Mouse (Mus musculus) layer of hippocampus, adult 9-10 months (tissue): ENCODE results near the gene Napa.
A peak's percentile ranks its signal among the peaks of the same experiment; 100 is the strongest.

Experiments used
- DNase-seq: peaks from one replicate; pipeline ENCODE4 v3.0.0; 2022; ENCODE audit warnings: low spot score

The Napa gene

DNA sequence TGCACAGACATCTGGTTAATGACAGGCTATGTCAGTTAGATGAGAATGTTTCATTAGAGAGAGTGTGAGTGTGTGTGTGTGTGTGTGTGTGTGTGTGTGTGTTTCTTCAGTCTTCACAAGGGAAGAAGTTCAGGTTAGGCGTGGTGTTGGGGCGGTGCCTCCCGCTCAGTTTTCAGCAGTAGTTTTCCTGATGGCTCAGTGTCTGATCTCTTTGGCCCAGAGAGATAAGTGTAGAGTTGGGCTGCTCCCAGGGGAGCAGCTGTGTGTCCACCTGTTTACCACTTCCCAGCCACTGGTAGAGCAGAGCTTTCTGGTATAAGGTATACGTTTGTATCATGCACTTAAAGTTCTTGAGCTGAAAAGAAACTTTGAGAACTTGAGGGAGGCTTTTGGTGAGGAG lies 1.6 kb downstream of the Napa start:
- no peak for DNase-seq

DNA sequence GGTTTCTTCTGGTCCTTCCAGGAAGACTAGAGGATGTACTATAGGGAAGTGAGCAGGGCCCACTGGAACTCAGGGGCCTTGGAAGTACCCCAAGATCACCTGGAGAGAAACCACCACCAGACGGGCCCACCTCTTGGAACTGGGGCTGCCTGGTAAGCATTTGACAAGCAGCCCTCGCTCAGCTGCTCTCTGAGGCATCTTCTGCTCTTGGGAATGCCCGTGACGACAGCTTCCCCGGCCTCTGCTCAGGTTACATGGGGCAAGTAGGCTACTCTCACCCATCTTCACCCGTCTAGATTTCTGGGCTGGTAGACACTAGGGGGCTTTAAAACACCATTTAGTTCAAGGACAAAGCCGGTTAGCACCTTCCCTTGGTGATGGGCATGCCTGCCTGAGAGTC lies 2.8 kb downstream of the Napa start:
- no peak for DNase-seq

DNA sequence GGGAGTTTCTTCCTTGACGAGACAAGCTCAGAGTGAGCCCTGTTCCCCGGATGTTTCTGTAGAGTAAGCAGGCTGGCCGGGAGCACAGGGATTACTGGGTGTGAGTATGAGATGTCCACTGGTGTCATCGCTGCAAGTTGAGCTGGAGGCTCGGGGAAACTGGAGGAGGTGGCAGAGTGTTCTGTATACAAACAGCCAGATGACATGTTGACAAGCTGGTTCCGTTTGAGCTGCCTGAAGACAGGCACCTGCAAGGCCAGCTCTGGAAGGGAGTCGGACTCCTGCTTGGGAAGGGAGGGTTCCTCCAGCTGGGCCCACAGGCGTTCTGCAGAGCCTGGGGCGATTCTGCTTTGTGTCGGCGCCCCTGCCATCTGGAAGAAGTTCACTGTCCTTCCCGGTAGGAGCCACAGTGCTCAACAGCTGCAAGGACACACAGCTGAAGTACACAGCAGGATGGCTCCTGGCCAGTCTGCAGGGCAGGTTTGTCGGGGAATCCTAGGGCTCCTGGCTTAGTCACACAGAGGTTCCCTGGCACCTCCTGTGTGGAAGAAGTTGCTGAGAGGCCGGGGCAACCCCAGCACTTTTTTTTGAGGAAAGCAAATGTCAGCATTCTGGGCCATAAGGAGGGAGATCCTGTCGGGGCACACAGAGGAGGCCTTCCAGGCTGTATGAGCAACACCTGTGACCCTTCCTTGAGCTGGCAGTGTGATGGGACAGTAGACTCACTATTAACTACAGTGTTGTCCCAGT lies 3.6 kb downstream of the Napa start:
- no peak for DNase-seq

DNA sequence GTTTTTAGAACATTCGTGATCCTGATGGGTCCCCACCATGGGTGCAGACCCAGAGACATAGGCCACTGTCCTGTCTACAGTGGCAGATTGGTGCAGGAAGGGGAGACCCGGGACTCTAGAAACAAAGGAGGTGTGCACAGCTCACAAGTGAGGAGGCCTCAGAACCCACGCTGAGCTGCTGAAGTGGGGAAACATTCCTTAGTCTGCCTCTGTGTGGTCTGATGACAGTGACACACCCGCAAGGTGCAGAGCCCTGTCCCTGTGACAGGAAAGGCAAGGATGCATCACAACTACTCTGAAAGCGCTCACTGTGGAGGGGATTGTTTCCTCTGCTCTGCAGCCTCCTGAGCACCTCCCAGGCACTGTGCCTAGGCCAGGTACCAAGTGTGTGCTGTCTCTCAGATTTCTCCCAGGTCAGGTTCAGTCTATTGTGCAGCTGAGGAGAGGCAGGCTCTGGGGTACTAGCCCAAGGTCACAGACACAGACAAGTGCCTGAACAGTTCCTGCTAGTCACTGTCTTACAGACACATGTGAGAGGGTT lies 4.5 kb downstream of the Napa start:
- no peak for DNase-seq

DNA sequence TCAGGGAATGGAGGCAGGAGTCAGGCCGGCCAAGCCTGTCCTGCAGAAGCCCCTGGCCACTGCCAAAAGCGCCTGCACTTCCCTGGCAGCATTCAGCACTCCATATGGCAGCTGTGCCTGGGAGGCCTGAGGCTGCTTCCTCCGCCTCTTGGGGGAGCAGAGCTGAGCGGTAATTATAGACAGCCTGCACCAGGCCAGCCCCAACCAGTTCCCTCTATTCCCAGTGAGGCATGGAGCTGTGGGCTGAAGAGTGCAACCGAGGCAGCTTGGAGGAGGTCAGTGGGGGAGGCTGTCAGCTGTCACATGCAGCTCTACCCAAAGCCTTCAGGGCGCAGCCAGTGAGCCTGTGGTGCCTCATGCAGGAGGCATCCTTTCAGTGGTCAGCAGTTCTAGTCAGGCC lies 5.5 kb downstream of the Napa start:
- DNase-seq: no peak

DNA sequence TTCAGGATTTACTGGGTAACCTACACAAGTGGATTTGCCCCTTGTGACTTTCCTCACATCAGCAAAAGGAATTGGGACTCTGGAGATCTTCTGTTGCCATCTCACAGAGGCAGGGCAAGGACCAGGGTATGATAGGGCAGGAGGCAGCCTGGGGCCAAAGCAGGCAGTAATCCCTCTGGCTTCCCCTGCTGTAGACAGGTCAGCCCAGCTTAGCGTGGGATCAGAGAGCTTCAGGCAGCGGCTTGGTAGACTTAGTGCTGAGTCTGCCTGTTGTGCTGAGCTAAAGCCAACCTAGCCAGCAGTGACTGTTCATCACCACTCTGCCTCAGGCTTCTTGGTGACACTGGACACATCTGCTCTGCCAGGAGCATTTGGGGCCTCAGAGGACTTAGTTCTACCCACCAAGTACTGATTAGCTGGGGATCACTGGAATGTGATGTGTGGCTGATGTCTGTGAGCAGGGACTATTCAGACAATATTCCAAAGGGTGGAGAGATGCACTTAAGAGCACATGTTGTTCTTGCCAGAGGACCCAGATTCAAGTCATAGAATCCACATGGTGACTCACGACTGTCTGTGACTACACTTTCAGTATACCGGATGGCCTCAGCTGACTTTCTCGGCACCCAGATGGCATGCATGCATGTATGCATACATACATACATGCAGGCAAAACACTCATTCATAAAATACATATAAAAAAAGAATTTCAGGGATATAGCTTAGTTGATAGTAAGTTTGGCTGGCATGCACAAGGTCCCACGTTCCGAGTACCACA lies 6.5 kb downstream of the Napa start:
- DNase-seq: no peak

DNA sequence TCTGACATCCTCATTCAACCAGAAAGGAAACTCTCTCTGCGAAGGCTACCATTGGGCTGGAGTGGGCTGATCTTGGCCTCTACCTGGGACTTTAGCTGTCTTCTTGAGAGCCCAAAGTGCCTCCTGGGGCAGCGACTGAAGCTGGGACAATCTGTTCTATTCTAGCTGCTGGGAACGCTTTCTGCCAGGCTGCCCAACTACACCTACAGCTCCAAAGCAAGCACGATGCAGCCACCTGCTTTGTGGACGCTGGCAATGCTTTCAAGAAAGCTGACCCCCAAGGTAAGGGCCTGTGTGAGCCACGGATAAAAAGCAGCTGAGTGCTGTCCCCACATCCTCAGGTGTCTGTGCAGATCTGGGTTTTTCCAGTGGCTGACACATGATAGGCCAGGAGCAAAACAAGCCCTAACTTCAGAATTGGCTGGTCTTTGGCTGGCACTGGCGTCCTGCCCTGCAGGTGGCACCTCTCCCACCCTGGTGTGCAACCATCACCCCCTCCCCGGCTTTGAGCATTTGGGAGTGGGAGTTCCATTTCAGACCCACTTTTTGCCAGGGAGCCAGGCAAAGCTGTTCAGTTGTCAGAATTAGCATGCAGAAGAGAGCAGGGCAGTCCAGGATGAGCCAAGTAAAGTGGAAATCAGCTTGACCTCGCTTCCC lies 10.8 kb downstream of the Napa start:
- no peak for DNase-seq

DNA sequence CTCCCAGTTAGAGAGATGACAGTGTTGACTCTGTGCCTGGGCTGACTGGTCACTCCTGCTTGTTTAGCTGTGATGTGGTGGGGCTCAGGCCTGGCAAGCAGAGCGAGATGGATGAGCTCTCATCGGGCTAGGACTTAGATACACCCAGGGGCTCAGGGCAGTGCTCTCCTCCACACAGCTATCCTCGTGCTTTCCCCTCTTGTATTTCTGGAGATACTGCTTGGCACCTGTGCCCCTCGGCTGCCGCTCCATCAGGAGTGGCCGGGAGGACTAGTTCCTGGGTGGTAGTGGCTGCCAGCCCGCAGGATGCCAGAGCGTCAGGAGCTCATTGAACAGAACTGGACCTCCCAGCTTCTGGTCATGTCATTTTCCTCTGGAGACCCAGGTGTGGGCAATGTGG lies 11.9 kb downstream of the Napa start:
- no peak for DNase-seq

DNA sequence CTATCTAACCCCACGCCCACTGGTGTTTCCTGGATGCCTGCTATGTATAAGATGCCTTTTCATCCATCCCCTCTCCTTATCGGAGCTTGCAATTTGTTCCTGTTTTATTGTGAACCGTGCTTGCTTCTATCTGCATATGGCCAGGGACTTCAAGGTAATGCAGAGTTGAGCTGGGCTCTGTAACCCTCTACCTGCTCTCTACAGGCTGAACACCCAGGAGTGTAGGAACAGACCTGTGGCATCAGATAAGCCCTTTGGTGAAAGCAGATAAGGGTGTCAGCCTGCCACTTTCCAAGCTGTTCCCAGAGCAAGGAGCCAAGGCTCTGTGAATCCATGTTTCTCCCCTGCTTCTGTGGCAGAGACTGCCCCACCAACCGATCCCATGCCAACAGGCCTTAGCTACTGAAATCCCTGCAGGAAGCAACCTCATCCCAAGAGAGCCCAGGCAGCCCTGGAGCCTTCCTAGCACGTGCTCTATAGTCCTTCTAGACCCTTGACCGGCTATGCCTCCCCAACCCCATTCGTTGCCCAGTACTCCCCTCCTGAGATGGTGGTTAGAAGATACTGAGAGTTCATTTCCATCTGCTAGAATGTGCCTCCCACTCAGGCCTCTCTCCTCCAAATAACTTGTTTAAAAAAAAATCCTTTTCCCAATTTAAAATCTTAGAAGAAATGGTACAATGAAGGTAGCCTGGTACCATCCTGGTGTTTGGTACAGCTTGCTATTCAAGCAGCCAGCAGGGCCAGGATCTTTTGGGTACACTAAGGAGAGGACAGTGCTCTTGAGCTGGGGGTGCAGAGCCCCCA lies 13.2 kb downstream of the Napa start:
- no peak for DNase-seq

DNA sequence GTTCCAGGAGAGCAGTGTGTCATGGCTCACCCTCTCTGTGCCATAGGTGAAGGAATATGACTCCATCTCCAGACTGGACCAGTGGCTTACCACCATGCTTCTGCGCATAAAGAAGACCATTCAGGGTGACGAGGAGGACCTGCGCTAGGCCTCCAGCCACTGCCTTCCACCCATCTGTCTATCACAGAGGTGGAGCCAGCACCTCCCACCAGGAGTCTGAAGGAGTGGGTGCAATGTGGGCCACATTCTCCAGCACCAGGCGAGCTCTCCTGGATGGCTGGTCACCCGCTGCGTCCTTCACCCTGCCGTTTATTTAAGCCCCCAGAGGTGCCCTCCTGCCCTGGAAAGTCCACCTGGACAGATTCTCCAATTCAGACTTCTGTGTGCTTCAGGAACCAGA lies 18.2 kb downstream of the Napa start:
- DNase-seq: no peak

DNA sequence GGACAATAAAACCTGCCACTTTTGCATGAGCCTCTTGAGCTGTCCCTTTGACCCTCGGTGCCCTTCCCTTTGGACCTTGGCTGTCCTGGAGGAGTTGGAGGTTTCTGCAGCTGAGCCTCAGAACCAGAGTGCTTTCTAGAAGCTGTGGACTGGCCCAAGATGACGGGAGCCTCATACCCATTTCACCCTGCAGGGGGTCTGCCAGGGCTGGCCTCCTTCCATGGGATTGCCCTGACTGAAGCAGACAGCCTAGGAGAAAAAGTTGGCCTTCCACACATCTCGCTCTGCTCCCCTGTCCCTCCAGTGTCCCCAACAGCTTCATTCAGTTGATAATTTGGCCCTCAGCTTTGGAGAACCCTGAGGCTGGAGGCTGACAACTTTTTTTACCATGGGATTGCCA lies 18.8 kb downstream of the Napa start:
- no peak for DNase-seq

DNA sequence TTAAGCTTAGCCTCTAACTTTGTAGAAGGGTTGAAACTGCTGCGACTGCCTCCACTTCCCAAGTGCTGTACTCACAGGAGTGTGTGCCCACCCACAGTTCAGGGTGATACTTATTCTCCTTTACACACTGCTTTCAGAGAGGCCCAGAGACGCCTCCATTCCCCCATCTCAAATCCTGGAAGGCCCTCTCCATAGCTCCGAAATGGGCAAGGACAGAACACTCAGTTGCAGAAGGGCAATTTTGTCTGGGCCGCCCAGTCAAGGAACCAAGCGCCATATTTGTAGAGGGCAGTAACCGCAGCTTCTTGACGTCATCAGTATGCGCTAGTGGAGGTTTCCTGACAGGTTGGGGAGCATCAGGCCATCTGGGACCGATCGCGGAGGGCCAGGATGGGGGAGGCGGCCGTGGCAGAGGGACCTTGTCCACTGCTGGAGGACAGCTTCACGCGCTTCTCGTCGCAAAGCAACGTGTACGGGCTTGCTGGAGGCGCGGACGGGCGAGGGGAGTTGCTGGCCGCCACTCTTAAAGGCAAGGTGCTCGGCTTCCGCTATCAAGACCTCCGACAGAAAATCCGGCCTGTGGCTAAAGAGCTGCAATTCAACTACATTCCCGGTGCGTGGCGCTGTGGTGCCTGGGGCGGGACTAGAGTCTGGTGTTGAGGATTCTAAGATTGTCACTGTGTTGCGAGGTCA lies 21.5 kb downstream of the Napa start, which contains the start of gene Kptn:
Kptn (plus strand) TSS at position 327 of the 693 bp plus-strand sequence.
- DNase-seq: peak; percentile 94

DNA sequence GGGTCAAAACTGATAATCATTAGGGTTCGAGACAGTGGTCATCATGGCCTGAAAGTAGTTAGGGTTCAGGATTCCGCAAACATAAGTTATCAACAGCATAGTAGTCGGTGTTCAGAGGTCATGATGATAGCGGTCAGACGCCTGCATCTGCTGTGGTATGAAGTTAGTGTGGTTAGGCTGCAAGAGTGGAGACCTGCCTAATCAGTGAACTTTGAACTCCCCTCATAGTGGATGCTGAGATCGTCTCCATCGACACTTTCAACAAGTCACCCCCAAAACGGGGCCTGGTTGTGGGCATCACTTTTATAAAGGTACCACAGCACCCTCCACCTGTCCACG lies 22.0 kb downstream of the Napa start:
- no peak for DNase-seq

DNA sequence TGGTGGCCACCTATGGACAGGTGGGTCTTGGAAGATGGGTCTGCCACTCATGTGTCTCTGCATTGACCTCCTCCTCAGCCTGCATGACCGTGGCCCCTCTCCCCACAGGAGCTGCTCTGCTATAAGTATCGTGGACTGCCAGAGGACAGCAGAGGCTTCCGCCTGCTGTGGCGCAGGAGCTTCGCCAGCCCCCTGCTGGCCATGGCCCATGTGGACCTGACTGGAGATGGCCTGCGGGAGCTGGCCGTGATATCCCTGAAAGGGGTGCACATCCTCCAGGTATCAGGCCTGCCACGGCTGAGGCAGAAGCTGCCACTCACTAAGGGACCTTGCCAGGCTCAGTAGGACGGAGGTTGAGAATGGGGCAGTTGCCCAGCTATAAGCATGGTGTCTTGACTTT lies 27.6 kb downstream of the Napa start:
- no peak for DNase-seq

DNA sequence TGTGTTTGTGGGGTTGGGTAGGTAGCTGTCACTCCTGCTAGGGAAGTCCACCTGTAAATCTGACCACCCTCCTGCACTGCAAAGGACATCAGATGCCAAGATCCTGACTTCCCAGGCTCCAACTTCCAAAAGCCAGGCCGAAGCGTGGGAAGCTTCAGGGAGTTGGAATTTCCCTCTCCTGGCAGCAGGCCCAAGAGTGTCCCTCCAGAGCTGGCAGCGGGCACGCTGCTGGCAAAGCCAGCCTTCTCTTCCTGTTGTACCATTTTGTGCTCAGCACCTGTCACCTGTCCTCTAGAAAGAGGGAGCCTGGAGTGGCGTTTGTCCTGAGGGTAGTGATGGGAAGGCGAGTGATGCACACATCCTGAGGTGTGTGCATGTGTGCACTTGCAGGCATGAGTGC lies 30.1 kb downstream of the Napa start:
- DNase-seq: no peak

DNA sequence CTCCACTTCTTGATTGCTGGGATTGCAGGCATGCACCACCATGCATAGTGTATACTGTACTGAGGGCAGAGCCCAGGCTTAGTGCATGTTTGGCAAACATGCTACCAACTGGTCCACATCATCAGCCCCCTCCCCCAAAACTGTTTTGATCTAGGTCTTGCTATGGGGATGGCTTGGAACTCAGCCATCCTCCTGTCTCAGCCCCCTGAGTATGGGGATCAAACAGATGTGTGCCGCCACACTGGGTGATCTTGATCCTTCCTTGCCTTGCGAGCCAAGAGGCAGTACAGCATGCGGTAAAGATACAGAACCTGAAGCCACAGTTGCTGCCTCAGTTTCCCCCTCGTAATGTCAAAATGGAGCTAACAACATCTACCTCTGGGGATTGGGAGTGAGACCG lies 30.6 kb downstream of the Napa start:
- no peak for DNase-seq

DNA sequence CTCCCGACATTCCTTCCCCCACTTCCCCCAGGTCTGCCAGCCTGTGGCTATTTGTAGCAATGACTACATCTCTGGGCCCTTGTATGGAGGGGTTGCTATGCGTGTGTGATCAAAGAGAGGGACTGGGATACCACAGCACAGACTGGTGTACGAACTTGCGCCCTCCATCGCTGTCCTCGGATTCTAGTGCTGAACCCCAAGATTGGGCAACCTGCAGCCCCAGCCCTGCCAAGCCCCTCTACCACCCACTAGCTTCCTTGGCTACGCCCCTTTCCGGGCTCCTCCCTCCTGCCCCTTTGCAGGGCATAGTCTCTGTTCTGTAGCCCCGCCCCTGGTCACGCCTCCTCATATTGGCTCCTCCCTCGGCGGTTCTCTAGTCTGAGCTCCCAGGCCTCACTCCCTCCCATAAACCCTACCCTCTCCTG lies 31.2 kb downstream of the Napa start, which contains the start of gene Slc8a2:
Slc8a2 (plus strand) TSS at position 406 of the 425 bp plus-strand sequence.
- no peak for DNase-seq

DNA sequence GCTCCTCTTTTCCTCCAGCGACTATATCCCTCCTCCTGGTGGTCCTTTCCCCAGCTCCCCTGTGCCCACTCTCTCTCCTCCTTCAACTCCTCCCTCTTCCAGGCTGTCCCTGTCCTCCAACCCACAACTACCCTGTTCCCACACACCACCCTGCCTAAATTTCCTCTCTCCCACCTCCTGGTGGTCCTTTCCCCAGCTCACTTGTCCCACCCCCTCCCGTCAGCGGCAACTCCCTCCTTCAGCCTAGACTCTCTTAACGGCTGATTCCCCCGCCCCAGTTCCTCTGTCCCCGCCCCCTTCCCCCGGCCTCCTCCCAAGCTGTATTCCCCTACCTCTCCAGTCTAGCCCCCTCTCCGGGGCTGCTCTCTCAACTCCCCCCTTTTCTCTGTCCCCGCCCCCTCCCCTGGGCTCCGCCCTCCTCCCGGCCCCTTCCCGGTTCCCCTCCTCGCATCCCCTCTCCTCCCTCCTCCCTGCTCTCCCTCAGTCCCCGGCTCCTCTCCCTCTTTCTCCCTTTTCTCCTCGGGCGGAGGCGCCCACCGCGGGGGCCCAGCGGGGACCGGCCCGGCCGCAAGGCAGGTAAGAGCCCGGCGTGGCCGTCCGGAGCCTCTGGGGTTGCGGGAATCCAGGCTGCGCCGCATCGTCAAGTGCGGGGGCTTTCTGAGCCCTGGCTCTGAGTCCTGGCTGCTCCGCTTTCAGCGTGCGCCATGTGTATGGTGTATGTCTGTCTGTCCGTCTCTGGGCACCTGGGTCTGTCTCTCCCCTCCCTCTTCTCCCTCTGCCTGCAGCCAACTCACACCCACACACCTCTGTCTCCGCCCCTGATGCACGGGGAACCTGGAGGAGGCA lies 31.8 kb downstream of the Napa start:
- no peak for DNase-seq

DNA sequence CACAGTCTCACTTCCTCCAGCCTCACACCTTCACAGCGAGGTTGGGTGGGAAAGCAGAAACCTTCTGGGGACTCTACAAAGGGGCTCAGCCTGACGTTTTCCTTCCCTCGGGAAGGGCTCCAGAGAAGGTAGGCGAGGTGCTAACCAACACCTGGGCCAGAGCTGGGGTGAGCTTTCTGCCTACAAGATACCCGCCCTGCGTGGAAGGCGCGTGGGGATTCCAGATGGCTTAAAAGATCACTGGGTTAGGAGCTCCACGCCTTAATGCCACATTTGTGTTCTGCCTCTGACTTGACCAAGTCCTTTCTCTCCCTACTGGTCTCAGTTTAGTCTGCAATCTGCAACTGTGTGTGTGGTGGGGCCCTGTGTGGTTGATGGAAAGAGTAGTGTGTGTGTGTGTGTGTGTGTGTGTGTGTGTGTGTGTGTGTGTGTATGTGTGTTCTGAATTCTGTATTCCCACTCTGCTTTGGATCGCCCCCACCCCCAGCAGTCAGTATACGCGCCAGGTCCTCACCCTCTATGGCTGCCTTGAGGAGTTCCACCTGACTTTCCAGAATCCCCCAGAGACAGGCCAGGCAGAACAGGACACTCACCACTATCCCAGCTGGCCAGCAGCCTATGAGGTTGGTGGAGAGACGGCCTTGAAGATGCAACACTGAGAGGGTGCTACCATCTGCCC lies 32.8 kb downstream of the Napa start:
- DNase-seq: no peak

DNA sequence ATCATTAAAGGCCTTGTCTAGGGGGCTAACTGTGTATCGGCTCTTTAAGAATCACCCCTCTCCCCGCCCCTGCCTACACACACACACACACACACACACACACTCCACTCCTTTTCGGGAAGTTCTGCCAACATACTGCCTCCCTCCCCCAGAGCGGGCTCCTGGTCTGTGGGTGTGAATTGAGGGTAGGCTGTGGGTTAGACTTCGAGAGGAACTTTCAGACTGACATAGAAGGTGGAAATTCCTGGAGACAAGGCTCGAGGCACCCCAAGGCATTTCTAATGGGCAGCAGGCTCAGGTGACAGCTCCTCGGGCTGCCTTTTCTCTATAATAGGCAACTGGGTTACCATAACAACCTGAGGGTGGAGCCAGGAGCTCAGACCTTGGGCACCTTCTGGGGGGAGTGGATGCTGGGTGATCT lies 33.9 kb downstream of the Napa start:
- DNase-seq: no peak
